Mouse (Mus musculus) testis, adult 2 months (tissue): ENCODE data around the gene Tbx5.

Experiments used
- CTCF ChIP-seq: fragments of 200-500 bp; IDR thresholded peaks from 2 replicates; pipeline ENCODE4 v1.5.1; 2012; ENCODE audit warnings: low read depth, mild to moderate bottlenecking, inconsistent platforms, low read length, moderate library complexity; ENCODE audit not compliant: control insufficient read depth, insufficient read depth, insufficient replicate concordance
- POLR2A ChIP-seq: fragments of 200-500 bp; IDR thresholded peaks from 2 replicates; pipeline ENCODE4 v1.6.1; 2012; ENCODE audit warnings: low read depth, mild to moderate bottlenecking, inconsistent platforms, low read length, moderate library complexity; ENCODE audit not compliant: control insufficient read depth

GRCm38 (mm10) chr5:119877185-119877584 lies 44.7 kb downstream of the Tbx5 start:
- TF ChIP-seq POLR2A = no peak
- no peak for TF ChIP-seq CTCF
